Mouse (Mus musculus) forebrain, embryonic 14.5 days (tissue): ENCODE data around the gene Trim80. TPM values are rescaled to one million over a fixed set of nuclear protein-coding genes. Genes with fewer than 3 reads are reported as not detected.

Experiments used
- ATAC-seq: fragments of 200-750 bp; cut with Nextera tagmentation; 2 replicates; pipeline ENCODE4 v1.8.0; 2017; ENCODE audit warnings: mild to moderate bottlenecking, moderate library complexity
- DNase-seq: peaks from one replicate; pipeline ENCODE4 v3.0.0-alpha.2; 2015; ENCODE audit warnings: low spot score
- H3K27ac ChIP-seq: fragments of 300-500 bp; sonication (generic); 2 replicates; pipeline ENCODE4 v1.5.1; 2014; ENCODE audit warnings: low read depth, mild to moderate bottlenecking, control low read depth, low read length, moderate library complexity
- H3K27me3 ChIP-seq: fragments of 300-500 bp; sonication (generic); replicated peaks from 2 replicates; pipeline ENCODE4 v1.6.1; 2014; ENCODE audit warnings: low read length, control low read depth, mixed read lengths; ENCODE audit not compliant: control insufficient read depth, insufficient read depth
- H3K36me3 ChIP-seq: fragments of 300-500 bp; sonication (generic); 2 replicates; pipeline ENCODE4 v1.6.1; 2014; ENCODE audit warnings: low read length, control low read depth; ENCODE audit not compliant: control insufficient read depth, insufficient read depth
- H3K4me1 ChIP-seq: fragments of 300-500 bp; sonication (generic); 2 replicates; pipeline ENCODE4 v1.6.1; 2014; ENCODE audit warnings: antibody characterized with exemption, low read length, control low read depth; ENCODE audit not compliant: control insufficient read depth, insufficient read depth
- H3K4me2 ChIP-seq: fragments of 300-500 bp; sonication (generic); 2 replicates; pipeline ENCODE4 v1.6.1; 2014; ENCODE audit warnings: mild to moderate bottlenecking, control low read depth, low read length
- H3K4me3 ChIP-seq: fragments of 300-500 bp; sonication (generic); 2 replicates; pipeline ENCODE4 v1.5.1; 2014; ENCODE audit warnings: low read depth, low read length, control low read depth
- H3K9ac ChIP-seq: fragments of 300-500 bp; sonication (generic); 2 replicates; pipeline ENCODE4 v1.6.1; 2014; ENCODE audit warnings: mild to moderate bottlenecking, low read length, control low read depth, moderate library complexity
- H3K9me3 ChIP-seq: fragments of 300-500 bp; sonication (generic); replicated peaks from 2 replicates; pipeline ENCODE4 v1.6.1; 2016; ENCODE audit warnings: low read length, control low read depth, mixed read lengths; ENCODE audit not compliant: control insufficient read depth
- WGBS: fragments of 180-500 bp; shearing (Covaris S2); extraction: QIAGEN DNeasy Blood & Tissue Kit; methylation state at CpG from one replicate; pipeline ENCODE4 v1.1.7; 2014; 5-methylcytosine and 5-hydroxymethylcytosine counted together
- polyA plus RNA-seq: library from polyadenylated mRNA; unstranded; fragments of >200 nt; fragmentation: Nextera tagmentation; extraction: Ambion mirVana; gene quantifications from 2 replicates; pipeline ENCODE4 v1.2.1, GENCODE M21; 2014

Gene Trim80
- polyA plus RNA-seq = not detected in 2 replicates

- WGBS = 90% methylated on average over 9 of the region's 9 CpGs
- Histone ChIP-seq H3K36me3 (no peaks in the 10 kb centered on the region), H3K9me3 (no peaks in the 10 kb centered on the region), H3K4me2 (no peak within 1 kb of the TSS), H3K4me3 (no peak within 1 kb of the TSS), H3K9ac (no peak within 1 kb of the TSS), H3K27me3 (no peaks in the 10 kb centered on the region), H3K4me1 (peaks cover 3% of the 10 kb centered on the region; the same call in 1 of the 2 replicates), H3K27ac (no peak within 1 kb of the TSS)
- DNase-seq (no peak), ATAC-seq (no peak)
Observed at GRCm38 (mm10) chr11:115439906-115440595, at the start of gene Trim80. Trim80 (plus strand) TSS chr11:115440545.

GRCm38 (mm10) chr11:115391358-115391757 lies 49.0 kb upstream of the Trim80 start:
- ATAC-seq = no peak
- no peaks in the 10 kb centered on the region for H3K27me3 ChIP-seq
- no peak overlapping the region for H3K27ac ChIP-seq
- 92% methylated on average over 7 of the region's 7 CpGs for WGBS
- no peak overlapping the region for H3K9ac ChIP-seq
- H3K4me1 ChIP-seq = no peaks in the 10 kb centered on the region
- no peak overlapping the region for H3K4me2 ChIP-seq
- DNase-seq = no peak
- H3K4me3 ChIP-seq = no peak overlapping the region
- no peaks in the 10 kb centered on the region for H3K9me3 ChIP-seq
- peaks cover 67% of the 10 kb centered on the region for H3K36me3 ChIP-seq

- Histone ChIP-seq H3K9me3 (no peaks in the 10 kb centered on the region), H3K27me3 (no peaks in the 10 kb centered on the region), H3K4me3 (no peak overlapping the region), H3K4me1 (no peaks in the 10 kb centered on the region), H3K36me3 (peaks cover 61% of the 10 kb centered on the region), H3K9ac (no peak overlapping the region), H3K4me2 (no peak overlapping the region), H3K27ac (no peak overlapping the region)
- DNase-seq (no peak), ATAC-seq (no peak)
- WGBS = 77% methylated on average over 34 of the region's 34 CpGs
Observed at GRCm38 (mm10) chr11:115393721-115394325, 46.5 kb upstream of the Trim80 start.

GRCm38 (mm10) chr11:115398085-115398484 lies 42.3 kb upstream of the Trim80 start:
- Histone ChIP-seq H3K36me3 (peaks cover 32% of the 10 kb centered on the region), H3K4me2 (no peak overlapping the region), H3K9me3 (no peaks in the 10 kb centered on the region), H3K27ac (no peak overlapping the region), H3K27me3 (no peaks in the 10 kb centered on the region), H3K4me3 (no peak overlapping the region), H3K9ac (no peak overlapping the region), H3K4me1 (peaks cover under 1% of the 10 kb centered on the region; the same call in 1 of the 2 replicates)
- 79% methylated on average over 7 of the region's 7 CpGs for WGBS
- DNase-seq (no peak), ATAC-seq (no peak)

- no peak overlapping the region for H3K9ac ChIP-seq
- 85% methylated on average over 3 of the region's 3 CpGs for WGBS
- H3K4me1 ChIP-seq = peaks cover 14% of the 10 kb centered on the region
- no peak overlapping the region for H3K4me3 ChIP-seq
- ATAC-seq (no peak), DNase-seq (no peak)
- H3K9me3 ChIP-seq = no peaks in the 10 kb centered on the region
- H3K36me3 ChIP-seq = peaks cover 12% of the 10 kb centered on the region
- no peak overlapping the region for H3K4me2 ChIP-seq
- no peaks in the 10 kb centered on the region for H3K27me3 ChIP-seq
- H3K27ac ChIP-seq = peak overlapping the region; percentile 56; the same call in 1 of the 2 replicates
Observed at GRCm38 (mm10) chr11:115400126-115400525, 40.2 kb upstream of the Trim80 start.

- ATAC-seq = no peak
- 42% methylated on average over 11 of the region's 11 CpGs for WGBS
- DNase-seq = peak; percentile 52
Observed at GRCm38 (mm10) chr11:115400630-115401391, 39.5 kb upstream of the Trim80 start.

GRCm38 (mm10) chr11:115403338-115404124 lies 36.8 kb upstream of the Trim80 start, which contains the start of gene Mrpl58:
Mrpl58 (plus strand) TSS chr11:115403752.
- peak within 1 kb of the TSS; percentile 95 for H3K9ac ChIP-seq
- ATAC-seq (peak; percentile 91), DNase-seq (peak; percentile 87)
- peaks cover 16% of the 10 kb centered on the region for H3K4me1 ChIP-seq
- no peaks in the 10 kb centered on the region for H3K9me3 ChIP-seq
- peak within 1 kb of the TSS; percentile 67 for H3K4me2 ChIP-seq
- H3K27me3 ChIP-seq = no peaks in the 10 kb centered on the region
- peak within 1 kb of the TSS; percentile 89 for H3K27ac ChIP-seq
- H3K36me3 ChIP-seq = peaks cover 29% of the 10 kb centered on the region
- peak within 1 kb of the TSS; percentile 86 for H3K4me3 ChIP-seq
- 3% methylated on average over 50 of the region's 50 CpGs for WGBS

More at GRCm38 (mm10) chr11:115400630-115401391, 39.5 kb upstream of the Trim80 start:
- peaks cover 15% of the 10 kb centered on the region for H3K4me1 ChIP-seq
- H3K27ac ChIP-seq = peak overlapping the region; percentile 56; the same call in 1 of the 2 replicates
- H3K9me3 ChIP-seq = no peaks in the 10 kb centered on the region
- peaks cover 8% of the 10 kb centered on the region for H3K36me3 ChIP-seq
- no peaks in the 10 kb centered on the region for H3K27me3 ChIP-seq
- H3K4me3 ChIP-seq = no peak overlapping the region
- peak overlapping the region; percentile 14; the same call in 1 of the 2 replicates for H3K9ac ChIP-seq
- 0 out of 2 replicates have a peak overlapping the region, but pooled peaks have one; percentile 0 for H3K4me2 ChIP-seq

- ATAC-seq (no peak), DNase-seq (no peak)
- WGBS = 93% methylated on average over 6 of the region's 6 CpGs
- no peak overlapping the region for H3K9ac ChIP-seq
- no peaks in the 10 kb centered on the region for H3K9me3 ChIP-seq
- peaks cover 39% of the 10 kb centered on the region for H3K36me3 ChIP-seq
- H3K4me2 ChIP-seq = no peak overlapping the region
- H3K4me1 ChIP-seq = peaks cover 36% of the 10 kb centered on the region
- no peak overlapping the region for H3K4me3 ChIP-seq
- no peaks in the 10 kb centered on the region for H3K27me3 ChIP-seq
- no peak overlapping the region for H3K27ac ChIP-seq
Observed at GRCm38 (mm10) chr11:115405723-115406122, 34.6 kb upstream of the Trim80 start.
